Comparison of ENCODE assay signal across 8 mouse cellular contexts in genomic region chr19:38224685-38225060, GRCm38 (mm10). TPM values are rescaled to one million over a fixed set of nuclear protein-coding genes. Genes with fewer than 3 reads are reported as not detected.
DNase-seq lines count a peak whose midpoint lies in the region; ATAC-seq and TF ChIP-seq lines count a peak whose summit lies in the region.

No protein-coding gene starts in this region.

- peak in 1 of 2 experiments; percentile 19 for DNase-seq in heart, adult 2 months
- DNase-seq in heart, adult 8-10 months (ENCODE audit: low spot score), result no peak
- DNase-seq in ES-E14 (ENCODE audit: low read depth, low spot score), result no peak
- DNase-seq in layer of hippocampus, adult 9-11 months, result peak; percentile 71
- peak; percentile 70 for DNase-seq in midbrain, postnatal 0 days (ENCODE audit: low spot score)
- DNase-seq in urinary bladder, postnatal 25 days (ENCODE audit: low spot score), result no peak
- DNase-seq in testis, postnatal 10 days (ENCODE audit: low spot score), result no peak

- H3K27me3 ChIP-seq in heart, adult 2 months (ENCODE audit: control insufficient read depth, insufficient read depth, low read length), result no peaks in the 10 kb centered on the region
- no peaks in the 10 kb centered on the region for H3K27me3 ChIP-seq in midbrain, postnatal 0 days (ENCODE audit: insufficient read depth, low read length)

- H3K4me3 ChIP-seq in heart, adult 2 months, result peak overlapping the region; percentile 57
- peak overlapping the region; percentile 68 to 99 for H3K4me3 ChIP-seq in ES-E14 (ENCODE audit: insufficient read depth in 1 of 2, low read depth in 1 of 2, low read length in 2 of 2, poor library complexity in 1 of 2, severe bottlenecking in 1 of 2)
- peak overlapping the region; percentile 51 for H3K4me3 ChIP-seq in embryonic fibroblast, embryonic 13.5 days (ENCODE audit: insufficient read depth, low read length)
- H3K4me3 ChIP-seq in midbrain, postnatal 0 days (ENCODE audit: low read depth, low read length), result peak overlapping the region; percentile 49

- H3K9me3 ChIP-seq in ES-E14 (ENCODE audit: control insufficient read depth, insufficient read depth, low read depth, low read length), result no peaks in the 10 kb centered on the region
- no peaks in the 10 kb centered on the region for H3K9me3 ChIP-seq in midbrain, postnatal 0 days (ENCODE audit: low read length)

- no peak for TF ChIP-seq EP300 in heart, adult 2 months (IDR thresholded peaks at IDR 0.05; ENCODE audit: insufficient read depth, low read depth, low read length)

- peak; percentile 50 for ATAC-seq in midbrain, postnatal 0 days (ENCODE audit: low FRiP score)

- in situ Hi-C loops in ES-E14 (cut with MboI; ENCODE audit: low sequenced_read_pairs in 2 of 2, unreplicated experiment in 2 of 2), result no loop called here

- TF ChIP-seq POLR2A in heart, adult 2 months (IDR thresholded peaks at IDR 0.05; ENCODE audit: insufficient read depth, low read depth, low read length), result no peak
- TF ChIP-seq POLR2A in embryonic fibroblast, embryonic 13.5 days (IDR thresholded peaks at IDR 0.05; ENCODE audit: low read depth, low read length), result no peak

- peak overlapping the region; percentile 62; the same call in 1 of the 2 replicates for H3K9ac ChIP-seq in heart, adult 2 months (ENCODE audit: low read depth, low read length)
- peak overlapping the region; percentile 68; the same call in 1 of the 2 replicates for H3K9ac ChIP-seq in ES-E14 (ENCODE audit: insufficient read depth, low read depth, low read length, poor library complexity, severe bottlenecking)
- H3K9ac ChIP-seq in midbrain, postnatal 0 days (replicated peaks; ENCODE audit: low read length, poor library complexity, severe bottlenecking), result peak overlapping the region; percentile 66

- intact Hi-C loops in heart, adult 2 months (cut with DNase I), result loop anchor here (10.0 kb wide), 1 partner anchor 170 kb away; the partner anchor contains the start of gene Cep55

- no peaks in the 10 kb centered on the region; the same call in 1 of the 2 replicates for H3K79me2 ChIP-seq in heart, adult 2 months (replicated peaks; ENCODE audit: control insufficient read depth, insufficient read depth, low read length)

- peak overlapping the region; percentile 78 for H3K27ac ChIP-seq in heart, adult 2 months
- no peak overlapping the region for H3K27ac ChIP-seq in ES-E14 (ENCODE audit: insufficient read depth, low read depth, low read length, poor library complexity, severe bottlenecking)
- H3K27ac ChIP-seq in embryonic fibroblast, embryonic 13.5 days (ENCODE audit: insufficient read depth, low read length), result no peak overlapping the region
- peak overlapping the region; percentile 93 for H3K27ac ChIP-seq in midbrain, postnatal 0 days (ENCODE audit: low read depth, low read length)

- 13% methylated on average over 9 of the region's 9 CpGs for WGBS in heart, adult 2 months
- WGBS in midbrain, postnatal 0 days, result 5% methylated on average over 9 of the region's 9 CpGs

- 0 out of 2 replicates have a peak, but pooled peaks cover 2% of the 10 kb centered on the region for H3K36me3 ChIP-seq in heart, adult 2 months (ENCODE audit: control insufficient read depth, insufficient read depth, low read length)
- H3K36me3 ChIP-seq in ES-E14 (ENCODE audit: control insufficient read depth, insufficient read depth, low read length, poor library complexity, severe bottlenecking), result no peaks in the 10 kb centered on the region
- H3K36me3 ChIP-seq in midbrain, postnatal 0 days (ENCODE audit: insufficient read depth, low read length), result no peaks in the 10 kb centered on the region

- peak overlapping the region; percentile 53 for H3K4me2 ChIP-seq in midbrain, postnatal 0 days (ENCODE audit: low read depth, low read length, poor library complexity, severe bottlenecking)

- TF ChIP-seq CTCF in heart, adult 2 months (IDR thresholded peaks at IDR 0.05), result no peak
- TF ChIP-seq CTCF in embryonic fibroblast, embryonic 13.5 days (IDR thresholded peaks at IDR 0.05; ENCODE audit: borderline replicate concordance, insufficient read depth, low read length), result no peak
- TF ChIP-seq CTCF in midbrain, postnatal 0 days (IDR thresholded peaks at IDR 0.05), result no peak

- H3K4me1 ChIP-seq in heart, adult 2 months (ENCODE audit: control insufficient read depth, insufficient read depth, low read length), result peaks cover 5% of the 10 kb centered on the region
- H3K4me1 ChIP-seq in ES-E14 (ENCODE audit: control insufficient read depth in 2 of 2, insufficient read depth in 2 of 2, low read length in 2 of 2, poor library complexity in 1 of 2), result no peaks in the 10 kb centered on the region
- no peaks in the 10 kb centered on the region for H3K4me1 ChIP-seq in embryonic fibroblast, embryonic 13.5 days (ENCODE audit: control insufficient read depth, insufficient read depth, low read length)
- H3K4me1 ChIP-seq in midbrain, postnatal 0 days (ENCODE audit: insufficient read depth, low read length), result peaks cover 4% of the 10 kb centered on the region; the same call in 1 of the 2 replicates

TF ChIP-seq in ES-E14, 5 proteins besides CTCF, POLR2A, EP300 and RAD21:
- no peak for TF ChIP-seq MAFK (IDR thresholded peaks at IDR 0.05; ENCODE audit: insufficient read depth, low read depth, low read length)
- no peak for TF ChIP-seq CHD2 (IDR thresholded peaks at IDR 0.05; ENCODE audit: low read depth, low read length)
- TF ChIP-seq ZC3H11A (IDR thresholded peaks at IDR 0.05; ENCODE audit: borderline replicate concordance, low read depth, low read length), result no peak
- TF ChIP-seq ZNF384 (IDR thresholded peaks at IDR 0.05; ENCODE audit: low read depth, low read length), result 0 out of 2 replicates have a peak, but pooled peaks have one; percentile 14
- TF ChIP-seq HCFC1 (IDR thresholded peaks at IDR 0.05; ENCODE audit: borderline replicate concordance, insufficient read depth, low read length), result no peak

RNA-seq across cellular contexts. Expression of gene Fra10ac1, which starts 0.7 kb away (rescaled TPM):
- 10 to 100 TPM; 12.2 to 12.9 TPM for total RNA-seq in heart, adult 2 months (2021)
- 4.7 and 5.6 TPM in 2 replicates for polyA plus RNA-seq in heart, adult 2 months (2012; rRNA removed)
- total RNA-seq in heart, adult 8-10 months (2022), result 10 to 100 TPM; 10.4 to 16.2 (median 13.0) TPM
- total RNA-seq in ES-E14 (2012; rRNA removed), result 12.2 and 14.8 TPM in 2 replicates
- 19.3 and 21.2 TPM in 2 replicates for polyA plus RNA-seq in embryonic fibroblast, embryonic 13.5 days (2011; ENCODE audit: insufficient read length, low read depth, missing spikeins)
- 4.9 and 10.1 TPM in 2 replicates for total RNA-seq in midbrain, postnatal 0 days (2014; rRNA removed)
- 25.5 and 31.4 TPM in 2 replicates for polyA plus RNA-seq in midbrain, postnatal 0 days (2015; fragmentation: Nextera tagmentation; extraction: Ambion mirVana)

RNA-seq across cellular contexts. Expression of gene Lgi1, which starts 39.7 kb away (rescaled TPM):
- 1 to 10 TPM; 2.2 to 4.6 TPM for total RNA-seq in heart, adult 2 months (2021)
- polyA plus RNA-seq in heart, adult 2 months (2012; rRNA removed), result 1.6 and 6.4 TPM in 2 replicates
- total RNA-seq in heart, adult 8-10 months (2022), result 10 to 100 TPM in 1 of 4 experiments, 1 to 10 TPM in 3; 2.0 to 11.5 (median 5.8) TPM
- total RNA-seq in ES-E14 (2012; rRNA removed), result 0.18 and 0.53 TPM in 2 replicates
- polyA plus RNA-seq in embryonic fibroblast, embryonic 13.5 days (2011; ENCODE audit: insufficient read length, low read depth, missing spikeins), result 0.16 TPM in 1 of 2 replicates, not detected in the other
- total RNA-seq in midbrain, postnatal 0 days (2014; rRNA removed), result 27.0 and 32.8 TPM in 2 replicates
- 22.5 and 28.3 TPM in 2 replicates for polyA plus RNA-seq in midbrain, postnatal 0 days (2015; fragmentation: Nextera tagmentation; extraction: Ambion mirVana)

Comparison
In these comparisons a context has a peak if more than half of its experiments do, and no peak if none do; other contexts are left out.
1. DNase-seq: peak in layer of hippocampus, adult 9-11 months (single experiment) and midbrain, postnatal 0 days (single experiment); none in heart, adult 8-10 months (single experiment), ES-E14 (single experiment), urinary bladder, postnatal 25 days (single experiment) and testis, postnatal 10 days (single experiment).
2. H3K27ac ChIP-seq: peak in heart, adult 2 months (single experiment) and midbrain, postnatal 0 days (single experiment); none in ES-E14 (single experiment) and embryonic fibroblast, embryonic 13.5 days (single experiment).
3. Peak in every context shown above with its lines, with median percentiles within 50 percentile points of each other: H3K4me3 ChIP-seq and H3K9ac ChIP-seq.